Mouse (Mus musculus) kidney, adult 2 months (tissue): Measurements from ENCODE around the gene Copz2.

Experiments used
- CTCF ChIP-seq: fragments of 200-500 bp; conservative IDR thresholded peaks from 2 replicates; pipeline ENCODE4 v1.5.1; 2011; ENCODE audit warnings: low read depth, mild to moderate bottlenecking, control low read depth, low read length, moderate library complexity, mixed read lengths; ENCODE audit not compliant: insufficient read depth, insufficient read length
- POLR2A ChIP-seq: fragments of 200-500 bp; IDR thresholded peaks from one replicate; pipeline ENCODE4 v1.6.1; 2011; ENCODE audit warnings: low read depth, low read length, control low read depth

DNA sequence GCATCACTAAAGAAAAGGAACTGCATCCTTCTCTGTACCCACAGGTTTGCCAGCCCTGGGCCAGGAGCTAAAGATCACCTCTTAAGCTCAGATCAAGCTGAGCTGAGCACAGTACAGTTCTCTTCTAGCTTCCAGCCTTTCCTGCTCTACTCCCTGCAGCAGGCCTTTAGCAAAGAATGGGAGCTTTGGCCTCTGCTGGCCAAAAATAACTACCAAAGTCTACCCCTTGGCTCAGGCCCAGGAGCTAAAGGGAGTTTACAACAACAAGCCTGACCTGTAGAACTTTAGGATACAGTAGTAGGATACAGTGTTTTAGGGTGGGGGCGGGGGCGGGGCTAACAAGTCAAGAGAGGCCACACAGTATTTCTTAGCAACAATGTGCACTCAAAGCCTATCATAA lies 23.2 kb upstream of the Copz2 start:
- no peak for TF ChIP-seq POLR2A
- TF ChIP-seq CTCF, result no peak
